Mouse (Mus musculus) cerebellum, adult (tissue): ENCODE measurements around the gene Sh3glb2.

ENCODE experiments used
- ATAC-seq: cut with Nextera tagmentation; 2 replicates; pipeline ENCODE4 v1.9.2; 2017; ENCODE audit warnings: mild to moderate bottlenecking, moderate library complexity, mixed read lengths; ENCODE audit not compliant: insufficient number of reproducible peaks, low FRiP score, low TSS enrichment

Sh3glb2 gene

GRCm38 (mm10) chr2:30343601-30344137 is 15.5 kb downstream of the Sh3glb2 start:
- ATAC-seq: no peak

DNA sequence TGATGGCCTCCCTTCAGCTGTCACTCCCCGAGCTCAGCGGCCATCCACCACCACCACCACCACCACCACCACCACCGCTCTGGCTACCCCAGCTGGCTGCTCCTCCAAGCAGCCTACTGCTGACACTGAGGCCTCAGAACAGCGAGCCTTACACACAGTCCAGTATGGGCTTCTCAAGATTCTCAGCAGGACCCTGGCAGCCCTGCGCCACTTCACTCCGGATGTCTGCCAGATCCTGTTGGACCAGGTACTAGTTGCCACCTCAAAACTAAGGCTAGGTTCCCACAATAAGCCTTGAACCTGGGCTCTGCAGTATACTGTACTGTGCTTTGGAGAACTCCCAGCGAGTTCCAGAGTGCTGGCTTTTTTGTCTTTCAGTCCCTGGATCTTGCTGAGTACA is 16.6 kb downstream of the Sh3glb2 start:
- no peak for ATAC-seq

DNA sequence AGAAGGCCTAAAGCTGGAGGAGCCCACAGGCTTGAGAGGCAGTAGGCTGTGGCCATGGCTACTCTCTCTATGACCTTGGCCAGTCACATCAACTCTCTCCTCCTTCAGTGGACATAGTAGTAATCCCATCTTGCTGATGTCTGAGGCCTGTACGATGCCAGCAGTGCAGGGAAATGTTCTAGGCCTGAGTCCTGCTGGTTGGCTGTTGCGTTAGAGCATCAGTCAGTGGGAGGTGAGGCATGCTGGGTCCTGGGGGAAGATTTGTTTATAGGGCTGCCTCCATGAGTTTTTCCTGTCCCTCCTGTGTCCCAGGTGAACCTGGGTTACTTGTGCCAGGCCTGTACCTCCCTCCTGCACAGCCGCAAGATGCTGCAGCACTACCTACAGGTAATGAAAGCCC is 17.1 kb downstream of the Sh3glb2 start:
- no peak for ATAC-seq

GRCm38 (mm10) chr2:30337179-30337578 is 22.0 kb downstream of the Sh3glb2 start:
- ATAC-seq: no peak

DNA sequence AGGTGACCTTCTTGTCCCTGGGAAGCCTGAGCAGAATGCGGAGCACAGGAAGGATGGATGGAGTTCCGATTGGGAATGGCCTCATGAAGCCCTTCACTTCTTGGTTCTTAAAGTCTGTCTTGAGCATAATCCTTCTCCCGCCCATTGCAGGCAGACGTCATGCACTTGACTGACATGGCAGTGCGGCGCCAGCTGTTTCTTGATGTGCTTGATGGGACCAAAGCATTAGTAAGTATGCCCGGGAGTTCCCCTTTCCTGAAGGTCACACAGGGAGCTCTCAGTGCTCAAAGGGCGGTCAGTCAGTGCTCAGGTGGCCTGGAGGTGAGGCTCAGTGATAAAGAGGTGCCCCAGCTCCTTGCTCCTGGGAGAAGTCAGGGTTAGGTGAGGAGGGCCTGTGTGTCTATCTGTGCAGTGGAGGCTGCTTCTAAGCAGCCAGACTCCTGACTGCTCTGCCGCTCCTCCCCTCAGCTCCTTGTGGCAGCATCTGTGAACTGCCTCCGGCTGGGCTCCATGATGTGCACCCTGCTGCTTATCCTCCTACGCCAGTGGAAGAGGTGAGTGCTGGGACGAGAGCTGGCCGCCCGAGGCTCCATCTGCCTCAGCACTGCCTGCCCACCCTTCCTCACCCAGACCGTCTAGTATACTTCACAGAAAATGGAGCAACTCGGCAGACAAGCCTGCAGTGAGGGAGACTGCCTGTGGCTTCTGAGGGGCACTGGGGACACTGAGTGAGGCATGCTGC is 22.8 kb downstream of the Sh3glb2 start:
- peak; percentile 41; the same call in 1 of the 2 replicates for ATAC-seq

- no peak for ATAC-seq
Observed at GRCm38 (mm10) chr2:30335324-30335723, 23.8 kb downstream of the Sh3glb2 start.

DNA sequence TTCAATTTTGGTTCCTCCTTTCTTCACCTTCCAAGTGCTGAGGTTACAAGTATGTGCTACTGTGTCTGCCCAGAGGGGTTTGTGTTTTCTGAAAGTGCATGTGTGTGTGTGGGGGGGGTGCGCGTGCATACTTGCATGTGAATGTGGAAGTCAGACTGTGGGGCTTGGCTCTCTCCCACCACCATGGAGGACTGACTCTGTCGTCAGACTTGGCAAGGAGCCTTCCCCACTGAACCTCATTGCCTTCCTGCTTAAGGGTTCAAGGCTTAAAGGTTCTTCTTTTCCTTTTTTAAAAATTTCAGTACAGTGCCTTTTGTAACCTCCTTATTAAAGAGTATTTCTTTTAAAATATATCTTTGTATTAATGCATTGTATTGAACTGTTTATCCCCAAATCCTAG is 30.3 kb downstream of the Sh3glb2 start:
- ATAC-seq: no peak

GRCm38 (mm10) chr2:30327276-30327675 is 31.9 kb downstream of the Sh3glb2 start:
- no peak for ATAC-seq

DNA sequence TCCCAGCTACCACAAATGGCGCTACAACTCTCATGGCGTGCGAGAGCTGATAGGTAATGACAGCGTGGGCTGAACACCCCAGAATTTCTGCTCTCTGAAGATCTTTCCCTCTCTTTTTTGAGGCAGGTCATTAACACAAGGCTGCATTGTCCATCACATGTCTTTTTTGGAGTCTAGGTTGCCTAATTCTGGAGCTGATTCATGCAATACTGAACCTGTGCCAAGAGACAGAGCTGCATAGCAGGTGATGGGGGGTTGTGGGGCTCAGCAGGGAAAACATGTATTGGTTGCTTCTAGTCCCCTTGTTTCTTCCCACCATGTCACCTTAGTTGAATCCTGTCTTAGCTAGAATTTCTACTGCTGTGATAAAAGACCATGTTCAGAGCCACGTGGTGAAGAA is 33.8 kb downstream of the Sh3glb2 start:
- ATAC-seq: no peak

GRCm38 (mm10) chr2:30323111-30323510 is 36.0 kb downstream of the Sh3glb2 start:
- ATAC-seq: no peak

- no peak for ATAC-seq
Observed at GRCm38 (mm10) chr2:30319260-30319659, 39.9 kb downstream of the Sh3glb2 start.

GRCm38 (mm10) chr2:30316955-30317354 is 42.2 kb downstream of the Sh3glb2 start:
- no peak for ATAC-seq

GRCm38 (mm10) chr2:30316136-30316535 is 43.0 kb downstream of the Sh3glb2 start:
- no peak for ATAC-seq

DNA sequence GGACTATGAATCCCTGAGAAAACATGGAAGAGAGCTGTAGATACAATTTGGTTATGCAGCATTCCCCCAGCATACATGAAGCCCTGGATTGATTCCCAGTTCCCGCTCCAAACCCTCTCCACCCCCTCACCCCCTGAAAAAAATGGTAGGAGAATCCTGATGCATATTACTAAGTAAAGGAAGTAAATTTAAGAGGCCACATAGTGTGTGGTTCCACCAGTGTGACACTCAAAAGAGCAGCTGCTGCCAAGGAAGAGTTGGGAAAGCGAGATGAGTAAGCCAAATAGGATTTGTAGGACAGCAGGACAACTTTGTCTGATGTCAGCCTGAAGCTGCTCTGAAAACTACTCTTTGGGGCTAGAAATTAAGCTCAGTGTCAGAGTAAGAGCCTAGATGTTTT is 47.7 kb downstream of the Sh3glb2 start:
- no peak for ATAC-seq

GRCm38 (mm10) chr2:30309351-30309750 is 49.8 kb downstream of the Sh3glb2 start:
- no peak for ATAC-seq

GRCm38 (mm10) chr2:30306087-30306486 is 53.0 kb downstream of the Sh3glb2 start:
- ATAC-seq: no peak

- ATAC-seq: no peak
Observed at GRCm38 (mm10) chr2:30299966-30300365, 59.2 kb downstream of the Sh3glb2 start.

DNA sequence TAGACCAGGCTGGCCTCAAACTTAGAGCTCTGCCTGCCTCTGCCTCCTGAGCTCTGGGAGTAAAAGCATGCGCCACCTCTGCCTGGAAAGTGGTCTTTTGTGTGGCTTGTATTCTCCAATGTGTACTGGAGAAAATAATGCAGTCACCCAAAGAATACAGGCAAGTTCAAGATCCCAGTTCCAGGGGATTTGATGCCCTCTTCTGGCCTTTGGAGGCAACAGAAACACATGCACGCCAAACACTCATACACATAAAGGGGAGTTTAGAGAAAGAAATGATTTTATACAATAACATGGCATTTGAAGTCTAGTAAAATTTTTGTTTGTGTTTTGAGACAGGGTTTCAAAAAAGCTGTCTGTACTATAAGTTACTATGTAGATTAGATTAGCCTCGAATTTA is 59.6 kb downstream of the Sh3glb2 start:
- no peak for ATAC-seq
